Mouse (Mus musculus) olfactory bulb, adult 2 months (tissue): Measurements from ENCODE around the gene Tmem190.

Source experiments
- CTCF ChIP-seq: fragments of 200-500 bp; IDR thresholded peaks from 2 replicates; pipeline ENCODE4 v1.5.1; 2012; ENCODE audit warnings: low read depth, mild to moderate bottlenecking, low read length, moderate library complexity; ENCODE audit not compliant: insufficient read depth
- POLR2A ChIP-seq: fragments of 200-500 bp; IDR thresholded peaks from 2 replicates; pipeline ENCODE4 v1.6.1; 2012; ENCODE audit warnings: mild to moderate bottlenecking, low read depth, low read length, moderate library complexity; ENCODE audit not compliant: insufficient read depth

GRCm38 (mm10) chr7:4792278-4793212, 9.8 kb downstream of the Tmem190 start, which contains the start of gene Rpl28:
- TF ChIP-seq CTCF (no peak), POLR2A (peak; percentile 96)
